Mouse (Mus musculus): ENCODE measurements at regions not wholly inside any gene's neighbourhood (a gene's known extent, or its start where the extent isn't known, plus 50 kb on each side); places are given as distances from the start of the nearest gene placed in this dataset.

GRCm38 (mm10) chr10:25620939-25621746 lies 85.1 kb upstream of the Smlr1 start:
- no peak for TF ChIP-seq POLR2A (IDR thresholded peaks at IDR 0.05; ENCODE audit: low read depth, low read length)
- no peak for TF ChIP-seq CTCF (IDR thresholded peaks at IDR 0.05; ENCODE audit: borderline replicate concordance, insufficient read depth, low read length)
